Mouse (Mus musculus): ENCODE measurements around the gene Syt8.

DNA sequence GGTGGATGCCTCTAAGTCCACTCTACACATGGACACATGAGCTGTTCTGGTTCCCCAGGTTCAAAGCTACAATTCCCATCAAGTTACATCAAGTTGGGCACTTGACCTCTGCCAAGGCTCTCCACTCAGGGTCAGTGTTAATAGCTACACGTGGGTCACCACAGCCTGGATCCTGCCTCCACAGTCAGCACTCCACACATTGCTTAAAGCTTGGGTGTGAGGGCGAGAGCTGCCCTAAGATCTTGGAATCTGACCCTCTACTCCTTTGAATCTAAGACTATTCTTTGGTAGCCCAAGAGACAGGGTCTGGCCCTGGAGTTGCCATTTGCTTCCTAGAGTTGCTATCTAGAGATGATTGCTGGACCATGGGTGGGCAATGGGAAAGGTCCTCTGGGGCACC is 45.9 kb upstream of the Syt8 start:
- TF ChIP-seq CTCF (IDR thresholded peaks at IDR 0.05; ENCODE audit: extremely low read depth, insufficient read depth, low read length) (no peak), POLR2A (IDR thresholded peaks at IDR 0.05; ENCODE audit: extremely low read depth, insufficient read depth, low read length) (no peak)
